Mouse (Mus musculus): Measurements from ENCODE around the gene Plppr3.

Gene Plppr3

GRCm38 (mm10) chr10:79874290-79874862 is at the start of gene Plppr3, which contains the start of gene Prtn3:
Gene Plppr3, minus strand, starts transcription at chr10:79874634.
Gene Prtn3, plus strand, starts transcription at chr10:79874476.
- DNase-seq (ENCODE audit: low spot score in 2 of 2), result no peak

GRCm38 (mm10) chr10:79921572-79921971 is 47.1 kb upstream of the Plppr3 start:
- DNase-seq (ENCODE audit: low spot score in 2 of 2), result no peak

GRCm38 (mm10) chr10:79920958-79921535 is 46.6 kb upstream of the Plppr3 start, which contains the start of gene R3hdm4:
Gene R3hdm4, minus strand, starts transcription at chr10:79921208.
- DNase-seq (ENCODE audit: low spot score in 2 of 2), result no peak

GRCm38 (mm10) chr10:79920056-79920890 is 45.8 kb upstream of the Plppr3 start:
- no peak for DNase-seq (ENCODE audit: low spot score in 2 of 2)

- no peak for DNase-seq (ENCODE audit: low spot score in 2 of 2)
Observed at GRCm38 (mm10) chr10:79919251-79919849, 44.9 kb upstream of the Plppr3 start.

- DNase-seq (ENCODE audit: low spot score in 2 of 2), result no peak
Observed at GRCm38 (mm10) chr10:79918231-79919078, 44.0 kb upstream of the Plppr3 start.

- no peak for DNase-seq (ENCODE audit: low spot score in 2 of 2)
Observed at GRCm38 (mm10) chr10:79917532-79918100, 43.2 kb upstream of the Plppr3 start.

- DNase-seq (ENCODE audit: low spot score in 2 of 2), result peak; percentile 83 to 94
Observed at GRCm38 (mm10) chr10:79916808-79917531, 42.5 kb upstream of the Plppr3 start, which contains the start of gene Kiss1r. Gene Kiss1r, plus strand, starts transcription at chr10:79916971.

- DNase-seq (ENCODE audit: low spot score in 2 of 2), result no peak
Observed at GRCm38 (mm10) chr10:79916081-79916480, 41.6 kb upstream of the Plppr3 start.

GRCm38 (mm10) chr10:79914948-79915596 is 40.6 kb upstream of the Plppr3 start:
- peak; percentile 39 to 55 for DNase-seq (ENCODE audit: low spot score in 2 of 2)

- no peak for DNase-seq (ENCODE audit: low spot score in 2 of 2)
Observed at GRCm38 (mm10) chr10:79914131-79914947, 39.9 kb upstream of the Plppr3 start.

- DNase-seq (ENCODE audit: low spot score in 2 of 2), result no peak
Observed at GRCm38 (mm10) chr10:79912412-79912811, 38.0 kb upstream of the Plppr3 start.

GRCm38 (mm10) chr10:79910556-79910955 is 36.1 kb upstream of the Plppr3 start, which contains the start of gene Gm26602:
Gene Gm26602, plus strand, starts transcription at chr10:79910856.
- no peak for DNase-seq (ENCODE audit: low spot score in 2 of 2)

GRCm38 (mm10) chr10:79909092-79909922 is 34.9 kb upstream of the Plppr3 start:
- no peak for DNase-seq (ENCODE audit: low spot score in 2 of 2)

- peak; percentile 95 to 97 for DNase-seq (ENCODE audit: low spot score in 2 of 2)
Observed at GRCm38 (mm10) chr10:79908167-79909091, 34.0 kb upstream of the Plppr3 start, which contains the start of gene Med16. Gene Med16, minus strand, starts transcription at chr10:79908923.

- no peak for DNase-seq (ENCODE audit: low spot score in 2 of 2)
Observed at GRCm38 (mm10) chr10:79907415-79907814, 33.0 kb upstream of the Plppr3 start.

- DNase-seq (ENCODE audit: low spot score in 2 of 2), result no peak
Observed at GRCm38 (mm10) chr10:79906712-79907111, 32.3 kb upstream of the Plppr3 start.

Measured in urinary bladder, adult 18-20 months (tissue).